Mouse (Mus musculus) adrenal gland, postnatal 4 days (tissue): ENCODE measurements around the gene Runx1. TPM values are rescaled to one million over a fixed set of nuclear protein-coding genes. Genes with fewer than 3 reads are reported as not detected.

Experiments used
- DNase-seq, 2 experiments: peaks; one replicate each; pipeline ENCODE4 v3.0.0; 2021 to 2022; ENCODE audit warnings: low spot score in 2 of 2, mixed read lengths in 2 of 2
- total RNA-seq, 2 experiments: library from RNA; stranded (reverse); gene quantifications; 2 replicates each; pipeline ENCODE4 v1.2.3; 2021

The Runx1 gene
- total RNA-seq, 2 experiments from 2014 or later = 4.1 to 4.5 TPM

GRCm38 (mm10) chr16:92705564-92706458, 120.1 kb downstream of the Runx1 start:
- no peak for DNase-seq

- no peak for DNase-seq
Measured at GRCm38 (mm10) chr16:92703850-92704249, 122.1 kb downstream of the Runx1 start.

- no peak for DNase-seq
Measured at GRCm38 (mm10) chr16:92699531-92700397, 126.2 kb downstream of the Runx1 start.

GRCm38 (mm10) chr16:92698612-92698998, 127.3 kb downstream of the Runx1 start:
- DNase-seq = peak; percentile 80 to 85

- DNase-seq = no peak
Measured at GRCm38 (mm10) chr16:92697737-92698611, 128.0 kb downstream of the Runx1 start.

GRCm38 (mm10) chr16:92697227-92697736, 128.7 kb downstream of the Runx1 start:
- peak; percentile 59 to 65 for DNase-seq

GRCm38 (mm10) chr16:92696411-92697015, 129.4 kb downstream of the Runx1 start:
- no peak for DNase-seq

- DNase-seq = no peak
Measured at GRCm38 (mm10) chr16:92695981-92696380, 130.0 kb downstream of the Runx1 start.

GRCm38 (mm10) chr16:92695200-92695921, 130.6 kb downstream of the Runx1 start:
- no peak for DNase-seq

GRCm38 (mm10) chr16:92694496-92695106, 131.3 kb downstream of the Runx1 start:
- no peak for DNase-seq

GRCm38 (mm10) chr16:92690759-92691158, 135.2 kb downstream of the Runx1 start:
- no peak for DNase-seq

- no peak for DNase-seq
Measured at GRCm38 (mm10) chr16:92688941-92689340, 137.0 kb downstream of the Runx1 start.

GRCm38 (mm10) chr16:92686978-92687377, 139.0 kb downstream of the Runx1 start:
- DNase-seq = no peak

- no peak for DNase-seq
Measured at GRCm38 (mm10) chr16:92685766-92686315, 140.1 kb downstream of the Runx1 start.

GRCm38 (mm10) chr16:92684423-92685211, 141.3 kb downstream of the Runx1 start:
- no peak for DNase-seq

- DNase-seq = no peak
Measured at GRCm38 (mm10) chr16:92676630-92677029, 149.3 kb downstream of the Runx1 start.

- no peak for DNase-seq
Measured at GRCm38 (mm10) chr16:92675677-92676076, 150.3 kb downstream of the Runx1 start.

- DNase-seq = no peak
Measured at GRCm38 (mm10) chr16:92674916-92675450, 151.0 kb downstream of the Runx1 start.
